Mouse (Mus musculus) neural tube, embryonic 15.5 days (tissue): ENCODE results near the gene P2ry6. TPM values are rescaled to one million over a fixed set of nuclear protein-coding genes. Genes with fewer than 3 reads are reported as not detected.

Experiments used
- ATAC-seq: fragments of 200-750 bp; cut with Nextera tagmentation; 2 replicates; pipeline ENCODE4 v1.8.0; 2017; ENCODE audit warnings: mild to moderate bottlenecking, moderate TSS enrichment, moderate library complexity; ENCODE audit not compliant: low FRiP score
- H3K27ac ChIP-seq: fragments of 300-500 bp; sonication (generic); replicated peaks from 2 replicates; pipeline ENCODE4 v1.5.1; 2015; ENCODE audit warnings: mild to moderate bottlenecking, inconsistent platforms
- H3K27me3 ChIP-seq: fragments of 300-500 bp; sonication (generic); replicated peaks from 2 replicates; pipeline ENCODE4 v1.6.1; 2015; ENCODE audit warnings: inconsistent platforms
- H3K36me3 ChIP-seq: fragments of 300-500 bp; sonication (generic); 2 replicates; pipeline ENCODE4 v1.6.1; 2015; ENCODE audit warnings: inconsistent platforms
- H3K4me1 ChIP-seq: fragments of 300-500 bp; sonication (generic); 2 replicates; pipeline ENCODE4 v1.6.1; 2015; ENCODE audit warnings: inconsistent platforms
- H3K4me2 ChIP-seq: fragments of 300-500 bp; sonication (generic); 2 replicates; pipeline ENCODE4 v1.6.1; 2015; ENCODE audit warnings: inconsistent platforms, mild to moderate bottlenecking, moderate library complexity
- H3K4me3 ChIP-seq: fragments of 300-500 bp; sonication (generic); replicated peaks from 2 replicates; pipeline ENCODE4 v1.5.1; 2015; ENCODE audit warnings: mild to moderate bottlenecking, inconsistent platforms
- H3K9ac ChIP-seq: fragments of 300-500 bp; sonication (generic); replicated peaks from 2 replicates; pipeline ENCODE4 v1.6.1; 2015; ENCODE audit warnings: mild to moderate bottlenecking, inconsistent platforms
- H3K9me3 ChIP-seq: fragments of 300-500 bp; sonication (generic); replicated peaks from 2 replicates; pipeline ENCODE4 v1.6.1; 2016; ENCODE audit warnings: inconsistent platforms
- WGBS: fragments of 180-500 bp; shearing (Covaris S2); methylation state at CpG from one replicate; pipeline ENCODE4 v1.1.7; 2015; ENCODE audit warnings: mixed read lengths; 5-methylcytosine and 5-hydroxymethylcytosine counted together
- polyA plus RNA-seq: library from polyadenylated mRNA; unstranded; fragments of >200 nt; fragmentation: Nextera tagmentation; extraction: Ambion mirVana; gene quantifications from 2 replicates; pipeline ENCODE4 v1.2.1, GENCODE M21; 2015

Gene P2ry6
- polyA plus RNA-seq, 1 experiment from 2014 or later, result 4.1 TPM

DNA sequence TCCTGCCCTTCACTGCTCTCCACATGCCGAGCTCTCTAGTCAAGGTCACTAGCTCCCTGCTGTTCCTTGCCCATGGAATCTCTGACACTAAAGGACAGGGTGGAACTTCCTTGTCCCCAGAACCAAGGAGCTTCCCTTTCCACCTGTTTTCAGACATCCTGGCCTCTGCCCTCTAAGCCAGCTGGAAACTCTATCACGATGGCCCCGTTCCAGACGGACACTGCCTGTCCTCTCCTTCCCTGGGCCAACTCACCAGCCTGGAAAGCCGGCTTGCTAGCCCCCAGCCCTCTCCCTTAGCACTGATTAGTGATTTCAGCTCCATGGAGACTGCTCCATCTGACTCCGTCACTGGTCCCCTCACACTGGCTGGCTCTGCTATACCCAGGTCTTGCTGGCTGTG lies 27.8 kb upstream of the P2ry6 start:
- ATAC-seq, result no peak

GRCm38 (mm10) chr7:100999623-101000022 lies 25.2 kb upstream of the P2ry6 start:
- H3K9ac ChIP-seq, result no peak overlapping the region
- no peak for ATAC-seq
- H3K4me2 ChIP-seq, result no peak overlapping the region
- no peak overlapping the region for H3K4me3 ChIP-seq
- no peaks in the 10 kb centered on the region for H3K9me3 ChIP-seq
- H3K36me3 ChIP-seq, result no peaks in the 10 kb centered on the region
- no peaks in the 10 kb centered on the region for H3K27me3 ChIP-seq
- no peak overlapping the region for H3K27ac ChIP-seq
- no peaks in the 10 kb centered on the region for H3K4me1 ChIP-seq
- WGBS, result 95% methylated on average over 5 of the region's 5 CpGs

More for the DNA sequence above, 27.8 kb upstream of the P2ry6 start:
- Histone ChIP-seq H3K9me3 (no peaks in the 10 kb centered on the region), H3K36me3 (no peaks in the 10 kb centered on the region), H3K4me2 (no peak overlapping the region), H3K9ac (no peak overlapping the region), H3K27me3 (0 out of 2 replicates have a peak, but pooled peaks cover 3% of the 10 kb centered on the region), H3K4me1 (no peaks in the 10 kb centered on the region), H3K4me3 (no peak overlapping the region), H3K27ac (no peak overlapping the region)
- 76% methylated on average over 6 of the region's 6 CpGs for whole genome bisulfite sequencing

DNA sequence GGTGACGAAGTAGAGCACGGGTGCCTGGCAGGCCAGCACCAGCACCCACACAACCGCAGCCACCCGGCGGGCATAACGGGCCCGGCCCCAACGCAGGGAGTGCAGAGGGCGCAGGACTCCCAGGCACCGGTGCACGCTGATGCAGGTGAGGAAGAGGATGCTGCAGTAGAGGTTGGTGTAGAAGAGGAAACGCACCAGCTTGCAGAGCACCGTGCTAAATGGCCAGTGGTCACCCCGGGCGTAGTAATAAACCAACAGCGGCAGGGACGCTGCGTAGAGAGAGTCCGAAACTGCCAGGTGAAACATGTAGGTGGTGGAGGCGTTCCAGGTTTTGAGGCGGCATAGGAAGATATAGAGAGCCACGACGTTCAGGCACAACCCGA lies 24.1 kb upstream of the P2ry6 start:
- H3K36me3 ChIP-seq, result no peaks in the 10 kb centered on the region
- H3K4me2 ChIP-seq, result no peak overlapping the region
- no peak for ATAC-seq
- H3K4me3 ChIP-seq, result no peak overlapping the region
- WGBS, result 90% methylated on average over 24 of the region's 24 CpGs
- no peaks in the 10 kb centered on the region for H3K27me3 ChIP-seq
- no peak overlapping the region for H3K27ac ChIP-seq
- H3K4me1 ChIP-seq, result no peaks in the 10 kb centered on the region
- H3K9ac ChIP-seq, result no peak overlapping the region
- no peaks in the 10 kb centered on the region for H3K9me3 ChIP-seq

DNA sequence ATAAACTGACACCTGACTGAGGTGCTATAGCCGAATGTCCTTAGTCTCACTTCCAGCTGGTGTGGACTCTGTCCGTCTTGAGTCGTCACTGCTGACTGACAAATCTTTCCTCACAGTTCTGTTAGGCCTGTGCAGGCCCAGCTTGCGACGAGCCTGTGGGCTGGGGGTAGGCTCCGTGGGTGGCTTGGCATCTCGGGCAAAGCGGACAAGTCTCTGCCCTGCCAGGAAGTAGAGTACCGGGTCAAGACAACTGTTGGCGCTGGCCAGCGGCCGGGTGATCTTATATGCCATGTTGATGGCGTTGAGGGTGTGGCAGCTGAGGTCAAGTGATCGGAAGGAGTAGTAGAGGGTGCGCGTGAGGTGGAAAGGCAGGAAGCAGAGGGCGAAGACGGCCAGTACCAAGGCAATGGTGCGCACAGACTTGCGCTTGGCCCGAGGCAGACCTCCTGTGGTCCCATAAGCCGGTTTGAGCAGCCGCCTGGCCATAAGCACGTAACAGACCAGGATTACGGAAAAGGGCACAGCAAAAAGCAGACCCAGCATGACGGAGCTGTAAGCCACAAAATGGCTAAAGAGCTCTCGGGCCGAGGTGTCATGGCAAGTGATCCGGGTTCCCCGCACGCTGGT lies 23.6 kb upstream of the P2ry6 start:
- no peak overlapping the region for H3K4me3 ChIP-seq
- no peaks in the 10 kb centered on the region for H3K4me1 ChIP-seq
- H3K36me3 ChIP-seq, result no peaks in the 10 kb centered on the region
- H3K27ac ChIP-seq, result no peak overlapping the region
- no peak for ATAC-seq
- no peaks in the 10 kb centered on the region for H3K27me3 ChIP-seq
- H3K4me2 ChIP-seq, result no peak overlapping the region
- H3K9me3 ChIP-seq, result no peaks in the 10 kb centered on the region
- 88% methylated on average over 31 of the region's 31 CpGs for WGBS
- H3K9ac ChIP-seq, result no peak overlapping the region

GRCm38 (mm10) chr7:100997215-100997614 lies 22.8 kb upstream of the P2ry6 start:
- Histone ChIP-seq H3K27me3 (no peaks in the 10 kb centered on the region), H3K9ac (no peak overlapping the region), H3K4me1 (no peaks in the 10 kb centered on the region), H3K36me3 (no peaks in the 10 kb centered on the region), H3K4me3 (no peak overlapping the region), H3K4me2 (no peak overlapping the region), H3K27ac (no peak overlapping the region), H3K9me3 (no peaks in the 10 kb centered on the region)
- 71% methylated on average over 1 of the region's 1 CpGs for WGBS
- ATAC-seq, result no peak

GRCm38 (mm10) chr7:100995951-100996350 lies 21.5 kb upstream of the P2ry6 start:
- ATAC-seq, result no peak
- H3K27me3 ChIP-seq, result no peaks in the 10 kb centered on the region
- no peaks in the 10 kb centered on the region for H3K9me3 ChIP-seq
- H3K4me2 ChIP-seq, result no peak overlapping the region
- no peak overlapping the region for H3K9ac ChIP-seq
- no peak overlapping the region for H3K4me3 ChIP-seq
- H3K4me1 ChIP-seq, result peaks cover 2% of the 10 kb centered on the region; the same call in 1 of the 2 replicates
- WGBS, result 87% methylated on average over 3 of the region's 3 CpGs
- no peaks in the 10 kb centered on the region for H3K36me3 ChIP-seq
- H3K27ac ChIP-seq, result no peak overlapping the region

DNA sequence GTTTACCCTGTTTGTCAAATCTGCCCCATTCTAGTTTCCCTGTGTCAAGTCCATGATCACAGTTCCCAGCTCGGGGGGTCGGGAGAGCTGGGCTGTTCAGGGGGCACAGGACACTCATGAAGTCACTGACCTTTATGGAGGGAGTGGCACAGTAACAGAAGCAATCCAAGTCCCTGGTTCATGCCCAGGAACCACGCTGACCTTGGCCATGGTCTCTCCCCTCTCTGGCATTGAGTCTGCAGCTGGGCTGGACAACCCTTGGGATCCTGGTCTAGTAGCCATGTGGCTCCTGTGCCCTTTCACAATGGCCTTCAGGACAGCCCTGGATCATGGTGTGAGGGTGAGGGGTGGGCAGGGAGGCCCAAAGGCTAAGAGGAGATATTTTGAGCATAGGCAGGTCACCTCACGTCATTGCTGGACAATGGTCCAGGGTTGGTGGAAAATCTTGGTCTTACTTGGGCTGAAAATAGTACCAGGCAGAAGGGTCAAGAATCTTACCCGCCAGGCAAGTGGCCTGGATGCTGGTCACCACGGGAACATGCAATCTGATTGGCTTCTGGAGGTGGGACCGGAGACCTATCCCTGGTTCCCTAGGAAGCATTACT lies 20.9 kb upstream of the P2ry6 start:
- no peak for ATAC-seq
- WGBS, result 88% methylated on average over 7 of the region's 7 CpGs
- H3K9me3 ChIP-seq, result no peaks in the 10 kb centered on the region
- H3K4me2 ChIP-seq, result no peak overlapping the region
- no peak overlapping the region for H3K27ac ChIP-seq
- peaks cover 7% of the 10 kb centered on the region; the same call in 1 of the 2 replicates for H3K4me1 ChIP-seq
- H3K9ac ChIP-seq, result no peak overlapping the region
- no peaks in the 10 kb centered on the region for H3K27me3 ChIP-seq
- H3K36me3 ChIP-seq, result no peaks in the 10 kb centered on the region
- H3K4me3 ChIP-seq, result no peak overlapping the region

DNA sequence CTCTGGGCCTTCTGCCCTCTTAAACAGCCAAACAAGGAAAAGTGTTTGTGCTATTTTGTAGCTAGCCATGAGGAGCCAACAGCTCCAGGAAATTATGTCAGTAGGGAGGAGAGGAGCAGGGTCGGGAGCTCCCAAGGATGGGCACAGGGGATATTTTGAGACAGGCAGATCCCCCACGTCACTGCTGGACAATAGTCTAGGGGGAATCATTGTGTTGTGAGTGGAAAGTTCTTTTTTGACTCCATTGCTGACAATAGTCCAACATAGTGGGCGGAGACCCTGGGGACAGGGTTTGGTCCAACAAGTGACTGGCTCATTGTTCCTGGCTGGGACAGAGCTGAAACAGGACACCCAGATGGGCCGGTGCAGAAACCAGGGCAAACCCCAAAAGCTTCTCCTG lies 18.7 kb upstream of the P2ry6 start:
- H3K9me3 ChIP-seq, result no peaks in the 10 kb centered on the region
- H3K36me3 ChIP-seq, result no peaks in the 10 kb centered on the region
- no peaks in the 10 kb centered on the region for H3K27me3 ChIP-seq
- no peak overlapping the region for H3K4me3 ChIP-seq
- 40% methylated on average over 4 of the region's 4 CpGs for WGBS
- no peak overlapping the region for H3K4me2 ChIP-seq
- peaks cover 8% of the 10 kb centered on the region; the same call in 1 of the 2 replicates for H3K4me1 ChIP-seq
- H3K27ac ChIP-seq, result no peak overlapping the region
- no peak overlapping the region for H3K9ac ChIP-seq
- no peak for ATAC-seq

DNA sequence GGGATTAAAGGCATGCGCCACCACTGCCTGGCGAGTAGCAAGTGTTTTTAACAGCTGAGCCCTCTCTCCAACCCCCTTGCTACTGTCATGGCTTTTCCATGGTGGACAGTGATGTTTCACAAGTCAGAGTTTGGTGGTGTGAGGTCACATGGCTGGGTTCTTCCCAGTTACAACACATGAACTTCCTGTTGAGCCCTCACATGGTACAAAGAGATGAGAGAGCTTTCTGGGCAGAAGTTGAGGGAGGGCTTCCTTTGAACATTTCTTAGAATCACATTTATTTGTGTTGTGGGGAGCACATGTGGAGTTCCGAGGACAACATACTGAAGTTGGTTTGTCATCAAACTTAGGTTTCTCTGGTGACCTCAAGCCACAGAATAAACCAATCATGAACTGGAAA lies 17.5 kb upstream of the P2ry6 start:
- Histone ChIP-seq H3K4me3 (no peak overlapping the region), H3K4me2 (no peak overlapping the region), H3K4me1 (peaks cover 8% of the 10 kb centered on the region; the same call in 1 of the 2 replicates), H3K9me3 (no peaks in the 10 kb centered on the region), H3K27me3 (no peaks in the 10 kb centered on the region), H3K9ac (no peak overlapping the region), H3K27ac (no peak overlapping the region), H3K36me3 (no peaks in the 10 kb centered on the region)
- 89% methylated on average over 3 of the region's 3 CpGs for WGBS
- ATAC-seq, result no peak

- Histone ChIP-seq H3K9me3 (no peaks in the 10 kb centered on the region), H3K27me3 (no peaks in the 10 kb centered on the region), H3K27ac (no peak overlapping the region), H3K4me1 (peaks cover 8% of the 10 kb centered on the region; the same call in 1 of the 2 replicates), H3K9ac (no peak overlapping the region), H3K4me2 (no peak overlapping the region), H3K36me3 (no peaks in the 10 kb centered on the region), H3K4me3 (no peak overlapping the region)
- no peak for ATAC-seq
- WGBS, result 46% methylated on average over 9 of the region's 9 CpGs
Measured at GRCm38 (mm10) chr7:100990636-100991311, 16.3 kb upstream of the P2ry6 start.

GRCm38 (mm10) chr7:100988092-100988491 lies 13.6 kb upstream of the P2ry6 start:
- H3K36me3 ChIP-seq, result no peaks in the 10 kb centered on the region
- H3K27me3 ChIP-seq, result no peaks in the 10 kb centered on the region
- no peak overlapping the region for H3K4me3 ChIP-seq
- no peak overlapping the region for H3K4me2 ChIP-seq
- peaks cover 17% of the 10 kb centered on the region for H3K4me1 ChIP-seq
- peak; percentile 69; the same call in 1 of the 2 replicates for ATAC-seq
- 24% methylated on average over 9 of the region's 9 CpGs for WGBS
- no peaks in the 10 kb centered on the region for H3K9me3 ChIP-seq
- H3K27ac ChIP-seq, result no peak overlapping the region
- H3K9ac ChIP-seq, result no peak overlapping the region
